Mouse (Mus musculus) kidney, postnatal 0 days (tissue): Measurements from ENCODE around the gene Gys2. TPM values are rescaled to one million over a fixed set of nuclear protein-coding genes. Genes with fewer than 3 reads are reported as not detected.

Source experiments
- ATAC-seq: fragments of 200-750 bp; cut with Nextera tagmentation; replicated peaks from 2 replicates; pipeline ENCODE4 v1.8.0; 2017; ENCODE audit warnings: low read depth, moderate number of reproducible peaks, moderate TSS enrichment, moderate library complexity; ENCODE audit not compliant: low FRiP score
- DNase-seq: peaks from one replicate; pipeline ENCODE4 v3.0.0-alpha.2; 2016; ENCODE audit warnings: low spot score
- H3K27ac ChIP-seq: fragments of 300-500 bp; sonication (generic); 2 replicates; pipeline ENCODE4 v1.5.1; 2014; ENCODE audit warnings: mild to moderate bottlenecking
- H3K27me3 ChIP-seq: fragments of 300-500 bp; sonication (generic); 2 replicates; pipeline ENCODE4 v1.6.1; 2014; ENCODE audit warnings: low read length, mixed read lengths; ENCODE audit not compliant: insufficient read depth
- H3K36me3 ChIP-seq: fragments of 300-500 bp; sonication (generic); 2 replicates; pipeline ENCODE4 v1.6.1; 2014; ENCODE audit warnings: low read length, mixed read lengths; ENCODE audit not compliant: insufficient read depth
- H3K4me1 ChIP-seq: fragments of 300-500 bp; sonication (generic); replicated peaks from 2 replicates; pipeline ENCODE4 v1.6.1; 2014; ENCODE audit warnings: antibody characterized with exemption, low read length, mixed read lengths; ENCODE audit not compliant: insufficient read depth
- H3K4me2 ChIP-seq: fragments of 300-500 bp; sonication (generic); 2 replicates; pipeline ENCODE4 v1.6.1; 2014; ENCODE audit warnings: mild to moderate bottlenecking, low read length, moderate library complexity, mixed read lengths
- H3K4me3 ChIP-seq: fragments of 300-500 bp; sonication (generic); replicated peaks from 2 replicates; pipeline ENCODE4 v1.5.1; 2014; ENCODE audit warnings: low read depth, low read length
- H3K9ac ChIP-seq: fragments of 300-500 bp; sonication (generic); 2 replicates; pipeline ENCODE4 v1.6.1; 2014; ENCODE audit warnings: low read depth, low read length
- H3K9me3 ChIP-seq: fragments of 300-500 bp; sonication (generic); replicated peaks from 2 replicates; pipeline ENCODE4 v1.6.1; 2016; ENCODE audit warnings: low read length, inconsistent platforms, mixed read lengths
- CTCF ChIP-seq: IDR thresholded peaks from 2 replicates; pipeline ENCODE4 v1.5.1; 2016; ENCODE audit warnings: antibody characterized with exemption, low read depth, mild to moderate bottlenecking, moderate library complexity
- WGBS: fragments of 180-500 bp; shearing (Covaris S2); extraction: QIAGEN DNeasy Blood & Tissue Kit; methylation state at CpG from one replicate; pipeline ENCODE4 v1.1.7; 2014; 5-methylcytosine and 5-hydroxymethylcytosine counted together
- polyA plus RNA-seq: library from polyadenylated mRNA; unstranded; fragments of >200 nt; fragmentation: Nextera tagmentation; extraction: Ambion mirVana; gene quantifications from 2 replicates; pipeline ENCODE4 v1.2.1, GENCODE M21; 2015

Gys2 gene
- polyA plus RNA-seq, 1 experiment from 2014 or later: not detected

DNA sequence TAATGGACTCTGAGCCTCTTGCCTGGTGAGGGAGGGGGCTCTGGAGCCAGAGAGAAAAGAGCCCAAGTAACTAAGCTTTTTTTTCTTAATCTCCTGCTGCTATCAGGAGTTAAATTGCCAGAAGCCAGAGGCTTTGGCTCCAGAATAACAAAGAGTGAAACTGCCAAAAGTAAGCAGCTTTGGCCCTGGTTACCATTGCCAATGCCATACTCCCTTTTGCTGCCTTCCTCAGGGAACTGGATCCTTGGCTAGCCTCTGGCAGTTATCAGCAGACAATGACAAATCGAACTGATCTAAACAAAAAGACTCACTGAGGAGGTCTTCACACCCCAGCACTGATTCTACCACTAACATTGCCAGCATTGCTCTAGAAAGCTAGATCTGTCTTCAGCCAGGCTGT is 61.8 kb downstream of the Gys2 start:
- ATAC-seq (no peak), DNase-seq (no peak)
- Histone ChIP-seq H3K27me3 (peaks cover 7% of the 10 kb centered on the region; the same call in 1 of the 2 replicates), H3K4me3 (no peak overlapping the region), H3K36me3 (no peaks in the 10 kb centered on the region), H3K4me2 (no peak overlapping the region), H3K27ac (no peak overlapping the region), H3K4me1 (0 out of 2 replicates have a peak, but pooled peaks cover 8% of the 10 kb centered on the region), H3K9me3 (no peaks in the 10 kb centered on the region), H3K9ac (no peak overlapping the region)
- WGBS: 60% methylated on average over 1 of the region's 1 CpGs
- no peak for TF ChIP-seq CTCF

- peaks cover 39% of the 10 kb centered on the region for H3K36me3 ChIP-seq
- no peak overlapping the region for H3K4me2 ChIP-seq
- H3K4me3 ChIP-seq: no peak overlapping the region
- ATAC-seq: no peak
- TF ChIP-seq CTCF: no peak
- no peaks in the 10 kb centered on the region for H3K9me3 ChIP-seq
- 89% methylated on average over 6 of the region's 6 CpGs for WGBS
- H3K27ac ChIP-seq: no peak overlapping the region
- no peak overlapping the region for H3K9ac ChIP-seq
- H3K27me3 ChIP-seq: no peaks in the 10 kb centered on the region
- no peaks in the 10 kb centered on the region for H3K4me1 ChIP-seq
- DNase-seq: no peak
Measured at GRCm38 (mm10) chr6:142395756-142396155, 77.2 kb downstream of the Gys2 start.

GRCm38 (mm10) chr6:142394669-142395068 is 78.2 kb downstream of the Gys2 start:
- H3K4me2 ChIP-seq: no peak overlapping the region
- no peaks in the 10 kb centered on the region for H3K4me1 ChIP-seq
- H3K4me3 ChIP-seq: no peak overlapping the region
- H3K9ac ChIP-seq: no peak overlapping the region
- DNase-seq (no peak), ATAC-seq (no peak)
- 87% methylated on average over 5 of the region's 5 CpGs for WGBS
- H3K36me3 ChIP-seq: peaks cover 32% of the 10 kb centered on the region
- H3K27ac ChIP-seq: no peak overlapping the region
- no peaks in the 10 kb centered on the region for H3K27me3 ChIP-seq
- no peak for TF ChIP-seq CTCF
- H3K9me3 ChIP-seq: no peaks in the 10 kb centered on the region

DNA sequence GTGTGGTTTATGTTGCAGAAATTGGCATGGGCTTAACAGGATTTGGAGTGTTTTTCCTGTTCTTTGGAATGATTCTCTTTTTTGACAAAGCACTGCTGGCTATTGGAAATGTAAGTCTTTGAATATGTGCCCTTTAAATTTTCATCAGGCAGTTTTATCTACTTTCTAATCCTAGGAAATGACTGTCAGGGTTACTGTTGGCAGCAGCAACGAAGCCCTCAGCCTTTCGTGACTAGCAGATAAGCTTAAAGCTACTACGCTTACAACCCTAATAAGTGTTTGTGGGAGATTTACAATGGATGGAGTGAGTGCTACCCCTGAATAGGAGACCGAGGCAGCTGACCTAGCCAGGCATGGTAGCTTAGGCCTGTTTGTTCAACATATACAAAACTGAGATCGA is 80.6 kb downstream of the Gys2 start:
- Histone ChIP-seq H3K36me3 (peaks cover 32% of the 10 kb centered on the region), H3K27ac (no peak overlapping the region), H3K4me2 (no peak overlapping the region), H3K4me3 (no peak overlapping the region), H3K9me3 (no peaks in the 10 kb centered on the region), H3K9ac (no peak overlapping the region), H3K4me1 (0 out of 2 replicates have a peak, but pooled peaks cover 8% of the 10 kb centered on the region), H3K27me3 (no peaks in the 10 kb centered on the region)
- TF ChIP-seq CTCF: no peak
- WGBS: 76% methylated on average over 5 of the region's 5 CpGs
- DNase-seq (no peak), ATAC-seq (no peak)

GRCm38 (mm10) chr6:142389101-142389500 is 83.8 kb downstream of the Gys2 start:
- DNase-seq (no peak), ATAC-seq (no peak)
- H3K9me3 ChIP-seq: no peaks in the 10 kb centered on the region
- no peak for TF ChIP-seq CTCF
- H3K4me3 ChIP-seq: no peak overlapping the region
- 0 out of 2 replicates have a peak, but pooled peaks cover 9% of the 10 kb centered on the region for H3K36me3 ChIP-seq
- H3K27ac ChIP-seq: no peak overlapping the region
- no peak overlapping the region for H3K9ac ChIP-seq
- no peak overlapping the region for H3K4me2 ChIP-seq
- WGBS: 83% methylated on average over 2 of the region's 2 CpGs
- 0 out of 2 replicates have a peak, but pooled peaks cover 8% of the 10 kb centered on the region for H3K4me1 ChIP-seq
- no peaks in the 10 kb centered on the region for H3K27me3 ChIP-seq

GRCm38 (mm10) chr6:142387755-142388271 is 85.1 kb downstream of the Gys2 start:
- Histone ChIP-seq H3K4me3 (peak overlapping the region; percentile 98), H3K36me3 (no peaks in the 10 kb centered on the region), H3K27ac (no peak overlapping the region), H3K4me2 (peak overlapping the region; percentile 80), H3K9ac (peak overlapping the region; percentile 91), H3K9me3 (no peaks in the 10 kb centered on the region), H3K27me3 (no peaks in the 10 kb centered on the region), H3K4me1 (0 out of 2 replicates have a peak, but pooled peaks cover 8% of the 10 kb centered on the region)
- ATAC-seq (no peak), DNase-seq (peak; percentile 25)
- TF ChIP-seq CTCF: no peak
- WGBS: 12% methylated on average over 8 of the region's 8 CpGs
